Comparison of ENCODE assay signal across 22 mouse cellular contexts in genomic region chr1:57836686-57837317, GRCm38 (mm10).
DNase-seq lines count a peak whose midpoint lies in the region; ATAC-seq and TF ChIP-seq lines count a peak whose summit lies in the region.
"Had no signal": no experiment of that assay in that cellular context is flagged by ENCODE, and none has a peak within 500 bp of the region (broad histone marks: within the 10 kb centered on the region; RNA-seq: fewer than 3 reads in every experiment).

No protein-coding gene starts in this region.

- no peak overlapping the region for H3K4me3 ChIP-seq in heart, embryonic 15.5 days
- H3K4me3 ChIP-seq in liver, postnatal 0 days (ENCODE audit: low read depth, low read length): no peak overlapping the region
- no peak overlapping the region for H3K4me3 ChIP-seq in liver, embryonic 12.5 days
- no peak overlapping the region for H3K4me3 ChIP-seq in embryonic fibroblast, embryonic 13.5 days (ENCODE audit: insufficient read depth, low read length)
- H3K4me3 ChIP-seq: embryonic facial prominence, embryonic 13.5 days; forebrain, embryonic 13.5 days; heart, embryonic 12.5 days; hindbrain, embryonic 15.5 days had no signal

- 64% methylated on average over 5 of the region's 5 CpGs for WGBS in heart, embryonic 15.5 days
- 57% methylated on average over 5 of the region's 5 CpGs for WGBS in liver, postnatal 0 days (ENCODE audit: insufficient replicate concordance)
- 59% methylated on average over 5 of the region's 5 CpGs for WGBS in liver, embryonic 12.5 days (ENCODE audit: insufficient replicate concordance)

- H3K4me1 ChIP-seq in heart, embryonic 15.5 days (replicated peaks): peaks cover 2% of the 10 kb centered on the region; the same call in 1 of the 2 replicates
- H3K4me1 ChIP-seq in liver, postnatal 0 days (ENCODE audit: insufficient read depth): no peaks in the 10 kb centered on the region
- H3K4me1 ChIP-seq in liver, embryonic 12.5 days: 0 out of 2 replicates have a peak, but pooled peaks cover 5% of the 10 kb centered on the region
- no peaks in the 10 kb centered on the region; the same call in 1 of the 2 replicates for H3K4me1 ChIP-seq in embryonic fibroblast, embryonic 13.5 days (ENCODE audit: control insufficient read depth, insufficient read depth, low read length)
- H3K4me1 ChIP-seq: forebrain, embryonic 13.5 days; hindbrain, embryonic 15.5 days had no signal

- no peak for TF ChIP-seq POLR2A in embryonic fibroblast, embryonic 13.5 days (IDR thresholded peaks at IDR 0.05; ENCODE audit: low read depth, low read length)

- no peak overlapping the region for H3K4me2 ChIP-seq in heart, embryonic 15.5 days
- no peak overlapping the region for H3K4me2 ChIP-seq in liver, postnatal 0 days (ENCODE audit: low read depth, low read length)
- H3K4me2 ChIP-seq in liver, embryonic 12.5 days: no peak overlapping the region
- H3K4me2 ChIP-seq: embryonic facial prominence, embryonic 13.5 days; forebrain, embryonic 13.5 days; heart, embryonic 12.5 days; hindbrain, embryonic 15.5 days had no signal

- TF ChIP-seq EP300 in liver, postnatal 0 days (IDR thresholded peaks at IDR 0.05; ENCODE audit: low read depth): no peak

- no peaks in the 10 kb centered on the region for H3K27me3 ChIP-seq in heart, embryonic 15.5 days
- no peaks in the 10 kb centered on the region for H3K27me3 ChIP-seq in liver, postnatal 0 days (ENCODE audit: insufficient read depth, low read length)
- no peaks in the 10 kb centered on the region for H3K27me3 ChIP-seq in liver, embryonic 12.5 days (replicated peaks)
- H3K27me3 ChIP-seq: embryonic facial prominence, embryonic 13.5 days; forebrain, embryonic 13.5 days; heart, embryonic 12.5 days; hindbrain, embryonic 15.5 days had no signal

- peak overlapping the region; percentile 27; the same call in 1 of the 2 replicates for H3K27ac ChIP-seq in heart, embryonic 15.5 days
- H3K27ac ChIP-seq in liver, postnatal 0 days (ENCODE audit: low read depth): peak overlapping the region; percentile 22; the same call in 1 of the 2 replicates
- H3K27ac ChIP-seq in liver, embryonic 12.5 days: no peak overlapping the region
- peak overlapping the region; percentile 32; the same call in 1 of the 2 replicates for H3K27ac ChIP-seq in embryonic fibroblast, embryonic 13.5 days (ENCODE audit: insufficient read depth, low read length)
- H3K27ac ChIP-seq: embryonic facial prominence, embryonic 13.5 days; forebrain, embryonic 13.5 days; hindbrain, embryonic 15.5 days had no signal

- no peak for ATAC-seq in heart, embryonic 15.5 days (replicated peaks; ENCODE audit: insufficient number of reproducible peaks, insufficient read depth, low FRiP score, low read depth)
- ATAC-seq in liver, postnatal 0 days: peak; percentile 49
- ATAC-seq in liver, embryonic 12.5 days: no peak
- ATAC-seq: forebrain, embryonic 13.5 days; forebrain, postnatal 0 days; intestine, embryonic 16.5 days had no signal

- no peak for DNase-seq in heart, adult 9 months (ENCODE audit: low spot score in 2 of 2)
- no peak for DNase-seq in liver, postnatal 0 days
- no peak for DNase-seq in kidney, adult 8-10 months
- no peak for DNase-seq in urinary bladder, postnatal 14 days (ENCODE audit: low spot score)
- DNase-seq: adrenal gland, adult 8-10 months; adrenal gland, postnatal 36 days; cerebellum, adult 11-12 months; cerebellum, adult 9-10 months; cerebellum, postnatal 36 days; forebrain, postnatal 0 days; gastrocnemius, postnatal 36 days; heart, adult 18-20 months; heart, postnatal 36 days had no signal

- no peak for TF ChIP-seq CTCF in liver, postnatal 0 days (IDR thresholded peaks at IDR 0.05; ENCODE audit: low read depth)
- TF ChIP-seq CTCF in embryonic fibroblast, embryonic 13.5 days (IDR thresholded peaks at IDR 0.05; ENCODE audit: borderline replicate concordance, insufficient read depth, low read length): no peak

- no peaks in the 10 kb centered on the region for H3K36me3 ChIP-seq in heart, embryonic 15.5 days
- no peaks in the 10 kb centered on the region for H3K36me3 ChIP-seq in liver, postnatal 0 days (replicated peaks; ENCODE audit: insufficient read depth, low read length)
- no peaks in the 10 kb centered on the region for H3K36me3 ChIP-seq in liver, embryonic 12.5 days
- H3K36me3 ChIP-seq: G1E; heart, embryonic 12.5 days; hindbrain, embryonic 15.5 days had no signal

- H3K9ac ChIP-seq in heart, embryonic 15.5 days: no peak overlapping the region
- no peak overlapping the region for H3K9ac ChIP-seq in liver, postnatal 0 days (replicated peaks)
- no peak overlapping the region for H3K9ac ChIP-seq in liver, embryonic 12.5 days
- H3K9ac ChIP-seq: embryonic facial prominence, embryonic 13.5 days; forebrain, embryonic 13.5 days; forebrain, postnatal 0 days; heart, embryonic 12.5 days; hindbrain, embryonic 15.5 days had no signal

- H3K9me3 ChIP-seq in heart, embryonic 15.5 days (replicated peaks): no peaks in the 10 kb centered on the region
- H3K9me3 ChIP-seq in liver, postnatal 0 days (ENCODE audit: low read length): no peaks in the 10 kb centered on the region
- no peaks in the 10 kb centered on the region for H3K9me3 ChIP-seq in liver, embryonic 12.5 days (replicated peaks)
- H3K9me3 ChIP-seq: embryonic facial prominence, embryonic 13.5 days; forebrain, embryonic 13.5 days; G1E; heart, embryonic 12.5 days; hindbrain, embryonic 15.5 days had no signal
